Mouse (Mus musculus): ENCODE measurements around the gene Slc44a5.
"Not testable (repeated sequence)": the region's sequence is repeated elsewhere in the genome, so short reads cannot be mapped to it uniquely, and the experiment has no call there.

The Slc44a5 gene

DNA sequence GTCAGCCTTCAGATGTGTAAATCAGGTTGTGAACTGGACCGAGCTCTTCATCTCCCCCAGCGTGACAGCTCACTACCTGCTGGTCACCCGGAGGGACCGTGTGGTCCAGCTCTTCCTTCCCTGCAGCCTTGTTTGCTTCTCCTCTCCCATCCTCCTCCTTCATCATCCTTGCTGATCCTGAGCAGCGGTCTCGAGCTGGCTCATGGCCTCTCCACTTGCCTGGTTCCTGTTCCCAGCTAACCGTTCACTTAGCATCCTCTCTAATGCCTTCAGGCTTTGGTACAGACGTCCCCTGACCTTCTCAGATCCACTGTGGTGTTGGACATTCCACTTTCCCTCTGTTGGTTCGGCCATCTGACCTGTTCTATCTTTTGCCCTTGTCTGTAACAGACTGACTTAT is 128.4 kb downstream of the Slc44a5 start:
- no peak for DNase-seq (ENCODE audit: low spot score in 2 of 2)

DNA sequence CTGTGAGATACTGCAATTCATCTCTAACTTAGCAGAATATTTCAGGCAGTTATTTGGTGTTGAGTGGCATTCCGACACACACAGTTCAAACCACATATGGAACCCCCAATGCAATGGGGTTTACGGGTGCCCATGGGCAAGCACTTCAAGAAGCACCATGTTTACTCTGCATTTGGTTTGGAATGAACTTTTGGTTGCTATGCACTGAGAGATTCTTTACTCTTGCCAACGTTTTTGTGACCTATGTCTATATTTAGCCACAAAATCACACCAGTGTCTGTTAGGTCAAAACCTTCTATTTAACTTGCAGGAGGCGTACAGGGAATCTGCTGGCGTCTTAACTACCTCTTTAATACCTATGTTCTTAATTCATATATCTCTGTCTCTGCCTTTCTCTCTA is 137.3 kb downstream of the Slc44a5 start:
- no peak for DNase-seq (ENCODE audit: low spot score in 2 of 2)

DNA sequence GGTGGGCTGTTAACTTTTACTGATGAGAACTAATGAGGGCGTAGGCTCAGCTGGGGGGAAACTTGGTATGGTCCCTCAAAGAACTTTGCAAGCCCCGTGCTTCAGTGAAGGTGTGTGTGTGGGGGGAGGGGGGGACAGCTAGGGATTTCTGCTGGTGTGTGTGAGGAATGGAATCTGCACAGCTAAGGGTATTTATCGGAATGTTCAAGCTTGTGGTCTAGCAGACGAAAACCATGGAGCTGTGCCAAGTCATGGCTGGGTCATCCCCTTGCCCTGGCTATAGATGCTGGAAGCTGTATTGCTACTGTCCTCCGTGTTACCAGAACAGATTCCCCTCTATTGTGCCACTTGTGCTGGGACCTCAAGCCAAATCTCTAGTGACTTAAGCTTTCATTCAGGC is 138.0 kb downstream of the Slc44a5 start:
- no peak for DNase-seq (ENCODE audit: low spot score in 2 of 2)

GRCm38 (mm10) chr3:154114991-154115390 is 141.8 kb downstream of the Slc44a5 start:
- no peak for DNase-seq (ENCODE audit: low spot score in 2 of 2)

GRCm38 (mm10) chr3:154115478-154115877 is 142.2 kb downstream of the Slc44a5 start:
- DNase-seq (ENCODE audit: low spot score in 2 of 2) = no peak

- DNase-seq (ENCODE audit: low spot score in 2 of 2) = no peak
Observed at GRCm38 (mm10) chr3:154116000-154116399, 142.8 kb downstream of the Slc44a5 start.

DNA sequence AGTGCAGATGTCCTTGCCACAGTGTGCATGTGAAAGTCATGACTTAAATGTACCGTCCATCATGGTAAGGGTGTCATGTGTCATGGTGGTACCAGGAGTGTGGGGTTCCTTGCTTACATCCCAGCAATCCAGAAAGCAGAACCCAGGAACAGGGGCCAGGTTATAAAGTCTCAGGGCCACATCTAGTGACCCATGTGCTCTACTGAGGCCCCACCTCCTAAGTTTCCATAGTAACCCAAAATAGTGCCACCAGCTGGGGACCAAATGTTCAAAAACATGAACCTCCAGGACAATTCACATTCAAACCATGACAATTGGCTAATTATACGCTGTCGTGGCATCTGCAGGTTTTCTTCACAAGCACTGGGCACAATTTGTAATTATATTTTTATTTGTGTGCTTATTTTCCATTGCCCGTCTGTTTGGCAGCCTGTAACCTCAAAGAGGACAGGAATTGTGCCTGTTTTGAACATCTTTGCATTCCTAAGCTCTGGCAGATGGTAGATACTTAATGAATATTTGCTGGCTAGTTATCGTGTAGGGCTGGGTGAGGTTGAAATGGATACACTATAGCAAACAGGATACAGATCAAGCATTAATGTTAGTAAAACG is 145.9 kb downstream of the Slc44a5 start:
- DNase-seq (ENCODE audit: low spot score in 2 of 2) = no peak

DNA sequence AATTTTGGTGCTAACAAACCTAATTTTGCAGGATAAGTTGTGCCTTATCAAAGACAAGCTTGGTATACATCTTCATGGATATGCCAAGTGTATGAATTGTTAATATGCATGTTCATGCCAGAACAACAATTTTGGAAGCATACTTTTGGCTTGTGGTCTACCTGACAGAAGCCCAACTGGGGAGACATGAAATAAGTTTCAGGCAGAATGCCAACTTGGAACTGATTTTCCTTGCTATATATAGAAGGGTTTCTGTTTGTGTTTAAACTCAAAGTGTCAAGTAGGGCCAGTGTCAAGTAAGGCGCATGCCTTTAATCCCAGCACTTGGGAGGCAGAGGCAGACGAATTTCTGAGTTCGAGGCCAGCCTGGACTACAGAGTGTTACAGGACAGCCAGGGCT is 149.3 kb downstream of the Slc44a5 start:
- DNase-seq (ENCODE audit: low spot score in 2 of 2) = no peak

GRCm38 (mm10) chr3:154124890-154125575 is 151.8 kb downstream of the Slc44a5 start:
- no peak for DNase-seq (ENCODE audit: low spot score in 2 of 2)

GRCm38 (mm10) chr3:154125768-154126376 is 152.6 kb downstream of the Slc44a5 start:
- no peak for DNase-seq (ENCODE audit: low spot score in 2 of 2)

- DNase-seq (ENCODE audit: low spot score in 2 of 2) = no peak
Observed at GRCm38 (mm10) chr3:154127246-154127645, 154.0 kb downstream of the Slc44a5 start.

DNA sequence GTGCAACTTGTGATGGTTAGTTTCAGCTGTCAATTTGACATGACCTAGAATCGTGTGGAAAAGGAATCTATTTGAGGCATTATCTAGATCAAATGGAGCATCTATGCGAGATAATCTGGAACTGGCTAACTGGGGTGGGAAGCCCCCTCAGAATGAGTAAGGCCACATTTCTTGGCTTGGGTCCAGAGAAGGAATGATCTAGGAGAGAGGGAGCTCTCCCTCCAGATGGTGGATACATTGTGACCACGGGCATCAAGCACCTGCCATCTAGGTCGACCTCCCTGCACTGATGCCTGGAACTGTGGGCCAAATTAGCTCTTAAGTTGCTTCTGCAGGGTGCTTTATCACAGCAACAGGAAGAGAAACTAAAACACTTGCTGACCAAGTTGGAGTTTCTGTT is 155.8 kb downstream of the Slc44a5 start:
- DNase-seq (ENCODE audit: low spot score in 2 of 2) = no peak

DNA sequence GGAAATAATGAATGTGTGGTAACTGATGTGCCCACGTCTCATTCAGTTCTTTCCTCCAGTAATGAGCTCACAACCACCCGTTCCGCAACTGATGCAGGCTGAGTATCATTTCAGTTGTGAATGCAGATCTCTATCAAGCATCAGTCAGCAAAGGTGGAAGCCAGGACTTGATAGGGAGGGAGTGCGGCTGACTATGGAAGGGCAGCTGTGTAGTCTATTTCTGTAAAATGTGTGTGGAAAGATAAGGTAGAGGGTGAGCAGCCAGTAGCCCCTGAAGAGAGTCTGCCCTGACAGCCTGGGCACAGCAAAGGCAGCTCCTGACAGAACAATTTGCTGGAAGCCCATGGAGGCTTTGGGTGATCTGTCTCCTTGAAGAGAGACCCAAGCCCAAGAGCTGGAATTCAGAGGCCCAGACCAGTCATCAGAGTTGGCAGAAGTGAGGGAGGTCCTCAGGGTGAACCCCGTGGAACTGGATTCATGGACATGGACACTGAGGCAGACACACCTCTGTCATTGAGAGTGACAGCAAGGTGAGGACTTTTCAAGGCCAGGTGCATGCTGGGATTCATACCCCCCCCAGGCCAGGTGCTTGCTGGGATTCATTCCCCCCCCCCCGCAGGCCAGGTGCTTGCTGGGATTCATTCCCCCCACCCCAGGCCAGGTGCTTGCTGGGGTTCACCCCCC is 157.3 kb downstream of the Slc44a5 start:
- DNase-seq (ENCODE audit: low spot score in 2 of 2) = no peak

DNA sequence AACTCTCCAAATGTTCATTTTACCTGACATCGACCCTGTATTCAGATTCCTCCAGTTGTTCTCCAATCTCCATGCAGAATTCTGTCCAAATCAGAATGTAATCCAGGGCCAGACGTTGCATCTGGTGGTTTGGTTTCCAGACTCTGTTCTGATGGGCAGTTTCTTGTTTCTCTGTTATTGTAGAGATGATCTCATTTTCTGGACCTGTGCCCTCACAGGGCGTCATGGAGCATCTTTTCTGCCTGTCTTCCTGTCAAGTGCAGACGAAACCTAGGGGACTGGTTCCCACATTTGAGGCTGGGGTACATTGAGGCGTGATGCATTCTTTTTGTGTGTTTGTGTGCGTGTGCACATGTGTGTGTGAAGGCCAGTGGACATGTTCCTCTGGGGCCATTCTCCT is 160.8 kb downstream of the Slc44a5 start:
- DNase-seq (ENCODE audit: low spot score in 2 of 2) = no peak

- no peak for DNase-seq (ENCODE audit: low spot score in 2 of 2)
Observed at GRCm38 (mm10) chr3:154134701-154135100, 161.5 kb downstream of the Slc44a5 start.

GRCm38 (mm10) chr3:154136501-154136900 is 163.3 kb downstream of the Slc44a5 start:
- DNase-seq (ENCODE audit: low spot score in 2 of 2) = no peak

- no peak for DNase-seq (ENCODE audit: low spot score in 2 of 2)
Observed at GRCm38 (mm10) chr3:154141346-154141745, 168.1 kb downstream of the Slc44a5 start.

DNA sequence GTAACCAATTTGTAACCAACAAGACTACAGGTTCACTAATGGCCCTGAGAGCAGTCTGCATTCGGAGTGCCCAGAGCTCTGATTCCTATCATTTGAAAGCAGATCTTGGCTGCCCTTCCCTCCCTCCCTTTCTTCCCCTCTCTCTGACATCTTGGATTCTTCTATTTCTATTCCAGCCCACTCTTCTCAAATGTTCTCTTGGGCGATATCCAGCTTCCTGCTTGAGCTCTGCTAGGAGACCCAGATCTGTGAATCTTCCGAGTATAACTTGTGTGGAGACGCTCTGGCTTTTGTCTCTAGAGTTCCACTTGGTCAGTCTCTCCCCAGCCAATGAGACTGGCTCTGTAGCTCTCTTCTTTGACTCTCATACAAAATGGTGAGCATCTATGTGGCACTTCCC is 169.4 kb downstream of the Slc44a5 start:
- DNase-seq (ENCODE audit: low spot score in 2 of 2) = no peak

DNA sequence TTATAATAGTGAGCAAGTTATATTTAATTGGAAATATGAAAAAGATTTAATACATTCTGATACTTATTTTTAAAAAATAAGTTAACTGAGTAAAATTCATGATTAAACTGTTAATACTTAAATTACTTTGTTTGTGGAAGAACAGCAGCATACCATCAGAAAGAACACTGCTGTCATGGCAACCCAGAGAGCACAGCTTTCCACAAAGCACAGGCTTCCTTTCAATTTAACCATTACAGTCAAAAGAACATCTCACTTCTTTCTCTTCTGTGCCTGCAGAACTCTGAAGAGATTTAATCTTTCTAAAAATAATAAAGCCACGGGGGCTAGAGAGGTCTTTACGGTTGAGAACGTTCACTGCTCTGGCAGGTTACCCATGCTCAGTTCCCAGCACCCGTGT is 172.5 kb downstream of the Slc44a5 start:
- no peak for DNase-seq (ENCODE audit: low spot score in 2 of 2)

DNA sequence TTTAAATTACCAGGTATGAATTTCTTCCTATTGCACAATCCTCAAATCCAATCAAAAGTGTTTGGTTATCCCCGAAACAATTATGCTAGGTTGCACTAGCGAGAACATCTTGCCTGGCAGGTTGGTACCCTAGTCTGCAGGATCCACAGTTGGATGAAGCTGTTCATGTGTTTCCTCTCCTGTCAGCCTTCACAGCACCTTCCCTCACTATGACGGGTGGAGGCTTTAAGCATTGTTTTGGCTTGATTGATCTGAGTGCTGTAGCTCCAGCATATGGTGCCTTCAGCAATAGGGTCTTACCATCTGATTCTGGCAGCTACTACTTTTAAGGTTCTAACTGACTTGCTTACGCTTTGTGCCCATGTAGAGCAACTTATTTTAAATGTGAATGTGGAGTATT is 176.5 kb downstream of the Slc44a5 start:
- DNase-seq (ENCODE audit: low spot score in 2 of 2) = no peak

GRCm38 (mm10) chr3:154153541-154153940 is 180.3 kb downstream of the Slc44a5 start:
- not testable (repeated sequence) for DNase-seq (ENCODE audit: low spot score in 2 of 2)

DNA sequence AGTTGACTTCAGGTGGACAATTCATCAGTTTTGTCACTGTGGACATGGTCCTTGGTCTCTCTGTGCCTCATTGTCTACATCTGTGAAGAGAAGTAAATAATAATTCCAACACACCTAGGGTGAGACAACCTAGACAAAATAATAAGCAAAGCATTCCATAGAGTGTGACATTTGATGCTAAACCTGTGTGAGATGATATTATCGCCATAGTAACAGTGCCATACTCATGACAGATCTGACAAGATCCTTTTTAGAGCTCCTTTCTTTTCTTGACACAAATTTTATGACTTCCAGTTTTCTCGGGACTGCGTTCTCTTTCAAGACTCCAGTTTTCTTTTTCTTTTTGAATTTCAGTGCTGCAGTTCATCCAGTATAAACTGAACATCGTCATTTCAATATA is 192.6 kb downstream of the Slc44a5 start:
- no peak for DNase-seq (ENCODE audit: low spot score in 2 of 2)

All from spleen, postnatal 14 days (tissue).